Mouse (Mus musculus): ENCODE measurements at regions not wholly inside any gene's neighbourhood (a gene's known extent, or its start where the extent isn't known, plus 50 kb on each side); places are given as distances from the start of the nearest gene placed in this dataset.

GRCm38 (mm10) chr14:45714311-45714710 lies 56.4 kb upstream of the Ddhd1 start:
- H3K4me3 ChIP-seq: no peak overlapping the region
- H3ac ChIP-seq (ENCODE audit: control insufficient read depth, insufficient read length): no peak overlapping the region
- no peak overlapping the region for H3K4me2 ChIP-seq (ENCODE audit: low read depth)
- H3K27me3 ChIP-seq (ENCODE audit: control insufficient read depth, insufficient read depth, insufficient read length): no peaks in the 10 kb centered on the region
- no peaks in the 10 kb centered on the region for H3K79me2 ChIP-seq (ENCODE audit: control insufficient read depth, insufficient read depth)
- H3K36me3 ChIP-seq (ENCODE audit: control insufficient read depth, insufficient read depth): no peaks in the 10 kb centered on the region
- TF ChIP-seq TCF12 (IDR thresholded peaks at IDR 0.05; ENCODE audit: insufficient read depth, poor library complexity, severe bottlenecking): peak; percentile 12
- TF ChIP-seq SRF (IDR thresholded peaks at IDR 0.05; ENCODE audit: control insufficient read depth, insufficient read length, low read depth): no peak

GRCm38 (mm10) chr14:45714786-45715185 lies 56.8 kb upstream of the Ddhd1 start:
- Histone ChIP-seq H3K4me3 (no peak overlapping the region), H3K4me2 (ENCODE audit: low read depth) (no peak overlapping the region), H3K79me2 (ENCODE audit: control insufficient read depth, insufficient read depth) (no peaks in the 10 kb centered on the region), H3K27me3 (ENCODE audit: control insufficient read depth, insufficient read depth, insufficient read length) (no peaks in the 10 kb centered on the region), H3K36me3 (ENCODE audit: control insufficient read depth, insufficient read depth) (no peaks in the 10 kb centered on the region), H3ac (ENCODE audit: control insufficient read depth, insufficient read length) (no peak overlapping the region)
- TF ChIP-seq USF1 (IDR thresholded peaks at IDR 0.05; ENCODE audit: low read depth): no peak
- TF ChIP-seq POLR2A (IDR thresholded peaks at IDR 0.05; ENCODE audit: insufficient read length, low read depth): no peak
- TF ChIP-seq TCF3 (IDR thresholded peaks at IDR 0.05; ENCODE audit: insufficient read length, low read depth): no peak
- TF ChIP-seq CEBPB (IDR thresholded peaks at IDR 0.05; ENCODE audit: insufficient read depth, poor library complexity, severe bottlenecking): no peak
- no peak for TF ChIP-seq MYOG (IDR thresholded peaks at IDR 0.05; ENCODE audit: control insufficient read depth in 1 of 3, insufficient read depth in 1 of 3, insufficient read length in 2 of 3, low read depth in 2 of 3)
- no peak for TF ChIP-seq POLR2AphosphoS2 (IDR thresholded peaks at IDR 0.05; ENCODE audit: insufficient read length, low read depth)
- no peak for TF ChIP-seq MAX (IDR thresholded peaks at IDR 0.05; ENCODE audit: low read depth)
- no peak for TF ChIP-seq SRF (IDR thresholded peaks at IDR 0.05; ENCODE audit: control insufficient read depth, insufficient read length, low read depth)
- TF ChIP-seq TCF12 (IDR thresholded peaks at IDR 0.05; ENCODE audit: insufficient read depth, poor library complexity, severe bottlenecking): no peak
- TF ChIP-seq MYOD1 (IDR thresholded peaks at IDR 0.05; ENCODE audit: control insufficient read depth in 1 of 3, insufficient read length in 2 of 3, low read depth in 2 of 3): no peak
- TF ChIP-seq REST (IDR thresholded peaks at IDR 0.05; ENCODE audit: insufficient read depth, insufficient read length): no peak

DNA sequence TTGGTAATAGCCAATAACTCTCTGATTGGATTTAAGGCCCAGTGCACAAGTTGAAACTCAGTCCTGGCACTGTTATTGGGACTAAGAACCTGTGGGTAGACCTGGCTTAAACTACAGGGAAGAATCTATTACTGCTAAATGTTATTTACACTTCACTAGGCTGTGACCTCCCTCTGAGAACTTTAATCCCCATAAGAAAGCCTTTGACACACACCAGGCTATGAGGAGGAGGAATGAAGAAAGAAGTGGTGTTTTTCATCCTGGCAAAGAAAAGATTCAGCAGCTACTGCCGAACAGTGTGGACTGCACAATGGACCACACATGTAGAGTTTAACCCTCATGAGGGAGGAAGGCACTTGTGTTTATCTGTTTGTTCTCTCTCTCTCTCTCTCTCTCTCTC lies 58.2 kb upstream of the Ddhd1 start:
- no peak overlapping the region for H3K4me3 ChIP-seq
- no peak overlapping the region for H3K4me2 ChIP-seq (ENCODE audit: low read depth)
- H3K27me3 ChIP-seq (ENCODE audit: control insufficient read depth, insufficient read depth, insufficient read length): no peaks in the 10 kb centered on the region
- H3K79me2 ChIP-seq (ENCODE audit: control insufficient read depth, insufficient read depth): no peaks in the 10 kb centered on the region
- TF ChIP-seq REST (IDR thresholded peaks at IDR 0.05; ENCODE audit: insufficient read depth, insufficient read length) (no peak), MYOG (IDR thresholded peaks at IDR 0.05; ENCODE audit: control insufficient read depth in 1 of 3, insufficient read depth in 1 of 3, insufficient read length in 2 of 3, low read depth in 2 of 3) (no peak), POLR2A (IDR thresholded peaks at IDR 0.05; ENCODE audit: insufficient read length, low read depth) (no peak)
- no peaks in the 10 kb centered on the region for H3K36me3 ChIP-seq (ENCODE audit: control insufficient read depth, insufficient read depth)
- H3ac ChIP-seq (ENCODE audit: control insufficient read depth, insufficient read length): no peak overlapping the region

GRCm38 (mm10) chr14:45722887-45723286 lies 64.9 kb upstream of the Ddhd1 start:
- Histone ChIP-seq H3K4me3 (no peak overlapping the region), H3K27me3 (ENCODE audit: control insufficient read depth, insufficient read depth, insufficient read length) (no peaks in the 10 kb centered on the region), H3ac (ENCODE audit: control insufficient read depth, insufficient read length) (no peak overlapping the region), H3K4me2 (ENCODE audit: low read depth) (no peak overlapping the region), H3K36me3 (ENCODE audit: control insufficient read depth, insufficient read depth) (no peaks in the 10 kb centered on the region), H3K79me2 (ENCODE audit: control insufficient read depth, insufficient read depth) (no peaks in the 10 kb centered on the region)
- no peak for TF ChIP-seq MYOD1 (IDR thresholded peaks at IDR 0.05; ENCODE audit: control insufficient read depth in 1 of 3, insufficient read length in 2 of 3, low read depth in 2 of 3)
- no peak for TF ChIP-seq MAX (IDR thresholded peaks at IDR 0.05; ENCODE audit: low read depth)
- TF ChIP-seq TCF3 (IDR thresholded peaks at IDR 0.05; ENCODE audit: insufficient read length, low read depth): no peak
- TF ChIP-seq POLR2AphosphoS2 (IDR thresholded peaks at IDR 0.05; ENCODE audit: insufficient read length, low read depth): no peak
- no peak for TF ChIP-seq POLR2A (IDR thresholded peaks at IDR 0.05; ENCODE audit: insufficient read length, low read depth)
- TF ChIP-seq USF1 (IDR thresholded peaks at IDR 0.05; ENCODE audit: low read depth): no peak
- no peak for TF ChIP-seq SRF (IDR thresholded peaks at IDR 0.05; ENCODE audit: control insufficient read depth, insufficient read length, low read depth)
- TF ChIP-seq TCF12 (IDR thresholded peaks at IDR 0.05; ENCODE audit: insufficient read depth, poor library complexity, severe bottlenecking): no peak
- TF ChIP-seq MYOG (IDR thresholded peaks at IDR 0.05; ENCODE audit: control insufficient read depth in 1 of 3, insufficient read depth in 1 of 3, insufficient read length in 2 of 3, low read depth in 2 of 3): no peak
- no peak for TF ChIP-seq CEBPB (IDR thresholded peaks at IDR 0.05; ENCODE audit: insufficient read depth, poor library complexity, severe bottlenecking)
- no peak for TF ChIP-seq REST (IDR thresholded peaks at IDR 0.05; ENCODE audit: insufficient read depth, insufficient read length)
- TF ChIP-seq E2F4 (IDR thresholded peaks at IDR 0.05; ENCODE audit: insufficient read depth): no peak

DNA sequence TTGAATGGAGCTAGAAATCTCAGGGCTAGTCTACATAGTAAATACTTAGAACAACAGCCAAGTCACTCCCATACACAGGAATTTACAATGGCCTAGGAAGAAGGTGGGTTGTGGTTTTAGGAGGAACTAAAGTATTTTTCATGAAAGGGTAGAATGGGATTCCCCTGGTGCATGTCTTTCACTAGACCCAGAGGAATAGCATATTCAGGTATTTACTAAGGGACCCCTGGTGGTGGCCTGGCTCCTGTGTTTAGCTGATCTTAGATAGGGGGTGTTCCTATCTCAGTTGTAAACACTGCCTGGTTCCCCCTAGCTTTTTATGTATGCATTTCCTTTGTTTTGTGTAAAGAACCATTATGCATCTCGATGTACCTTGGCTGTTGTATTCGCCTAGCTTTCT lies 66.4 kb upstream of the Ddhd1 start:
- Histone ChIP-seq H3ac (ENCODE audit: control insufficient read depth, insufficient read length) (no peak overlapping the region), H3K36me3 (ENCODE audit: control insufficient read depth, insufficient read depth) (no peaks in the 10 kb centered on the region), H3K4me3 (no peak overlapping the region), H3K79me2 (ENCODE audit: control insufficient read depth, insufficient read depth) (no peaks in the 10 kb centered on the region), H3K4me2 (ENCODE audit: low read depth) (no peak overlapping the region), H3K27me3 (ENCODE audit: control insufficient read depth, insufficient read depth, insufficient read length) (no peaks in the 10 kb centered on the region)
- TF ChIP-seq MYOD1 (IDR thresholded peaks at IDR 0.05; ENCODE audit: control insufficient read depth in 1 of 3, insufficient read length in 2 of 3, low read depth in 2 of 3) (no peak), POLR2AphosphoS2 (IDR thresholded peaks at IDR 0.05; ENCODE audit: insufficient read length, low read depth) (no peak), USF1 (IDR thresholded peaks at IDR 0.05; ENCODE audit: low read depth) (no peak), TCF3 (IDR thresholded peaks at IDR 0.05; ENCODE audit: insufficient read length, low read depth) (no peak), MYOG (IDR thresholded peaks at IDR 0.05; ENCODE audit: control insufficient read depth in 1 of 3, insufficient read depth in 1 of 3, insufficient read length in 2 of 3, low read depth in 2 of 3) (no peak), REST (IDR thresholded peaks at IDR 0.05; ENCODE audit: insufficient read depth, insufficient read length) (no peak), POLR2A (IDR thresholded peaks at IDR 0.05; ENCODE audit: insufficient read length, low read depth) (no peak), CEBPB (IDR thresholded peaks at IDR 0.05; ENCODE audit: insufficient read depth, poor library complexity, severe bottlenecking) (no peak), TCF12 (IDR thresholded peaks at IDR 0.05; ENCODE audit: insufficient read depth, poor library complexity, severe bottlenecking) (no peak), MAX (IDR thresholded peaks at IDR 0.05; ENCODE audit: low read depth) (no peak), SRF (IDR thresholded peaks at IDR 0.05; ENCODE audit: control insufficient read depth, insufficient read length, low read depth) (no peak), E2F4 (IDR thresholded peaks at IDR 0.05; ENCODE audit: insufficient read depth) (no peak)

All from myocyte (in vitro differentiated cells).